ENCODE assay signal across 7 mouse cellular contexts in the genomic region with DNA sequence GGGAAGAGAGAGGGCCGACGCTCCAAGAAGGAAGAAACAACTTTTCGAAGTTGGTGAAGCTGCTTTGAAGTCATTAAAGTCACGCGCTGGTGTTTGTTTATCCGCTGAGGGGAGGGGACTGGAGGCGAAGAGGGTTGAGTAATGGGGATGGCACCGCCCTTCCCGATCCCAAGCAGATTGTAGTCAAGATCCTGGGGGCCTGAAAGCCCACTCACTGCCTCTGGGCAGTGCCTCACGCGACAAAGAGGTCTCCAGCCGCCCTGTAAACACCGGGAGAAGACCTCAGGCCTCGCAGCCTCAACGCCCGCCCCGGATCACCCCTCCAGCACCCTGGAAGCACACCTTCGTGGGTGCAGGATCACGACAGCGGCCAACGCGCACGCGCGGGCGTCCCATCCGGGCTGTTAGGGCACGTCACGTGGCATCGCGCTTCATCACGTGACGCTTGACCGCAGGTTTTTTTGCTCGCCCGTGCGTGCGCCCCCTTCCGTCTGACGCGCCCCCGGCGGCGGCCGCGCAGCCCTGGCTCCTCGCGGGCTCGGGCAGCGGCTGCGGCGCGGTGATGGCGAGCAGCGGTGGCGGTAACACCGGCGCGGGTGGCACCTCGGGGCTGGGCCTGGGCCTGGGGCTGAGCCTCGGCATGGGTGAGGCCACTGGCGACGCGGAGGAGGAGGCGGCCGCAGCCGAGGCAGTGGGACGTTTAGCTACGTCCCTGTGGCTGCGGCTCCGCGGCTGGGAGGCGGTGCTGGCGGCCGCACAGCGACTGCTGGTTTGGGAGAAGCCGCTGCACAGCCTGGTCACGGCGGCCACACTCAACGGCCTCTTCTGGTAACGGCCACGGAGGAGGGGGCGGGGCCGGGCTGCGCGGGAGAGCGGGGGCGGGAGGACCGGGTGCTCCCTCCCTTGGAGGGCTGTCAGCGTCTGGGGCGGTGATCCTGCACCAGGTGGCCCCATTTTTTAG. TPM values are rescaled to one million over a fixed set of nuclear protein-coding genes. Genes with fewer than 3 reads are reported as not detected.
DNase-seq lines count a peak whose midpoint lies in the region; ATAC-seq lines count a peak whose summit lies in the region.

A gene (minus strand): TSS at position 411 of the 961 bp plus-strand sequence.
A gene (plus strand): TSS at position 478 of the 961 bp plus-strand sequence.

- H3K9ac ChIP-seq in midbrain, embryonic 13.5 days (replicated peaks), result peak within 1 kb of the TSS; percentile 95

- peak; percentile 65 for ATAC-seq in granulocyte monocyte progenitor cell, adult 5-6 weeks (replicated peaks; ENCODE audit: poor library complexity, severe bottlenecking)
- ATAC-seq in midbrain, embryonic 13.5 days, result peak; percentile 93

- WGBS in embryonic facial prominence, embryonic 10.5 days, result under 1% methylated on average over 91 of the region's 91 CpGs
- WGBS in limb, embryonic 10.5 days, result under 1% methylated on average over 91 of the region's 91 CpGs
- WGBS in midbrain, embryonic 13.5 days, result under 1% methylated on average over 85 of the region's 91 CpGs

- peak within 1 kb of the TSS; percentile 94 for H3K4me2 ChIP-seq in midbrain, embryonic 13.5 days (replicated peaks)

- peak within 1 kb of the TSS; percentile 96 for H3K27ac ChIP-seq in embryonic facial prominence, embryonic 10.5 days (replicated peaks)
- H3K27ac ChIP-seq in limb, embryonic 10.5 days, result peak within 1 kb of the TSS; percentile 95
- peak within 1 kb of the TSS; percentile 98 for H3K27ac ChIP-seq in midbrain, embryonic 13.5 days

- peaks cover 60% of the 10 kb centered on the region for H3K36me3 ChIP-seq in embryonic facial prominence, embryonic 10.5 days (replicated peaks)
- H3K36me3 ChIP-seq in limb, embryonic 10.5 days, result peaks cover 59% of the 10 kb centered on the region
- H3K36me3 ChIP-seq in midbrain, embryonic 13.5 days, result peaks cover 56% of the 10 kb centered on the region

- H3K27me3 ChIP-seq in embryonic facial prominence, embryonic 10.5 days (replicated peaks; ENCODE audit: low read depth, poor library complexity, severe bottlenecking), result no peaks in the 10 kb centered on the region
- no peaks in the 10 kb centered on the region for H3K27me3 ChIP-seq in limb, embryonic 10.5 days (ENCODE audit: low read depth, poor library complexity, severe bottlenecking)
- no peaks in the 10 kb centered on the region for H3K27me3 ChIP-seq in midbrain, embryonic 13.5 days

- peaks cover 33% of the 10 kb centered on the region for H3K4me1 ChIP-seq in embryonic facial prominence, embryonic 10.5 days
- peaks cover 34% of the 10 kb centered on the region for H3K4me1 ChIP-seq in limb, embryonic 10.5 days
- H3K4me1 ChIP-seq in midbrain, embryonic 13.5 days (replicated peaks), result peaks cover 49% of the 10 kb centered on the region

- no peaks in the 10 kb centered on the region for H3K9me3 ChIP-seq in embryonic facial prominence, embryonic 10.5 days
- H3K9me3 ChIP-seq in limb, embryonic 10.5 days (replicated peaks), result no peaks in the 10 kb centered on the region
- H3K9me3 ChIP-seq in midbrain, embryonic 13.5 days, result no peaks in the 10 kb centered on the region

- H3K4me3 ChIP-seq in embryonic facial prominence, embryonic 10.5 days, result peak within 1 kb of the TSS; percentile 89
- H3K4me3 ChIP-seq in limb, embryonic 10.5 days, result peak within 1 kb of the TSS; percentile 92
- peak within 1 kb of the TSS; percentile 83 for H3K4me3 ChIP-seq in midbrain, embryonic 13.5 days (replicated peaks)

- DNase-seq in adrenal gland, postnatal 10 days, result peak; percentile 98
- DNase-seq in embryonic facial prominence, embryonic 10.5 days (ENCODE audit: low spot score), result peak; percentile 97
- peak; percentile 96 for DNase-seq in kidney, adult 11 months
- DNase-seq in limb, embryonic 10.5 days (ENCODE audit: low spot score), result peak; percentile 99
- peak; percentile 98 for DNase-seq in spleen, adult 12 weeks (ENCODE audit: low spot score)

RNA-seq across cellular contexts. Expression of the first gene that starts in this region (rescaled TPM):
- total RNA-seq in adrenal gland, postnatal 10 days (2021), result 10 to 100 TPM; 41.0 to 46.4 TPM
- 45.3 and 46.2 TPM in 2 replicates for polyA plus RNA-seq in embryonic facial prominence, embryonic 10.5 days (2016; fragmentation: Nextera tagmentation; extraction: Ambion mirVana)
- total RNA-seq in granulocyte monocyte progenitor cell, adult 5-6 weeks (2014; fragmentation: Nextera tagmentation), result 31.3 and 33.9 TPM in 2 replicates
- 33.0 and 36.4 TPM in 2 replicates for total RNA-seq in granulocyte monocyte progenitor cell, adult 5-6 weeks (2017)
- polyA plus RNA-seq in limb, embryonic 10.5 days (2016; fragmentation: Nextera tagmentation; extraction: Ambion mirVana), result 35.6 and 41.3 TPM in 2 replicates
- 66.7 and 68.5 TPM in 2 replicates for polyA plus RNA-seq in midbrain, embryonic 13.5 days (2015; fragmentation: Nextera tagmentation; extraction: Ambion mirVana)

RNA-seq across cellular contexts. Expression of the second gene that starts in this region (rescaled TPM):
- total RNA-seq in adrenal gland, postnatal 10 days (2021), result 10 to 100 TPM; 72.8 TPM
- 32.1 and 35.8 TPM in 2 replicates for polyA plus RNA-seq in embryonic facial prominence, embryonic 10.5 days (2016; fragmentation: Nextera tagmentation; extraction: Ambion mirVana)
- 38.3 and 68.0 TPM in 2 replicates for total RNA-seq in granulocyte monocyte progenitor cell, adult 5-6 weeks (2014; fragmentation: Nextera tagmentation)
- 35.5 and 52.0 TPM in 2 replicates for total RNA-seq in granulocyte monocyte progenitor cell, adult 5-6 weeks (2017)
- polyA plus RNA-seq in limb, embryonic 10.5 days (2016; fragmentation: Nextera tagmentation; extraction: Ambion mirVana), result 31.5 and 35.3 TPM in 2 replicates
- 99.4 and 109 TPM in 2 replicates for polyA plus RNA-seq in midbrain, embryonic 13.5 days (2015; fragmentation: Nextera tagmentation; extraction: Ambion mirVana)

Comparison
In these comparisons a context has a peak if more than half of its experiments do, and no peak if none do; other contexts are left out.
1. Peak in every context shown above with its lines: DNase-seq, ATAC-seq, H3K4me3 ChIP-seq and H3K27ac ChIP-seq.